Comparison of ENCODE assay signal across 8 mouse cellular contexts in genomic region chr4:45421519-45422260, GRCm38 (mm10). TPM values are rescaled to one million over a fixed set of nuclear protein-coding genes. Genes with fewer than 3 reads are reported as not detected.
DNase-seq lines count a peak whose midpoint lies in the region; ATAC-seq lines count a peak whose summit lies in the region.

No protein-coding gene starts in this region.

- no peaks in the 10 kb centered on the region for H3K27me3 ChIP-seq in liver, embryonic 11.5 days (replicated peaks; ENCODE audit: control insufficient read depth, insufficient read depth, low read length)
- H3K27me3 ChIP-seq in liver, embryonic 12.5 days (replicated peaks): peaks cover 9% of the 10 kb centered on the region
- H3K27me3 ChIP-seq in embryonic facial prominence, embryonic 11.5 days (ENCODE audit: control insufficient read depth, insufficient read depth, low read length): no peaks in the 10 kb centered on the region
- no peaks in the 10 kb centered on the region for H3K27me3 ChIP-seq in forebrain, embryonic 16.5 days (replicated peaks; ENCODE audit: control insufficient read depth, insufficient read depth, low read length)
- H3K27me3 ChIP-seq in limb, embryonic 13.5 days: no peaks in the 10 kb centered on the region; the same call in 1 of the 2 replicates

- H3K4me3 ChIP-seq in liver, embryonic 11.5 days (ENCODE audit: low read depth, low read length): no peak overlapping the region
- no peak overlapping the region for H3K4me3 ChIP-seq in liver, embryonic 12.5 days
- H3K4me3 ChIP-seq in embryonic facial prominence, embryonic 11.5 days (ENCODE audit: low read depth, low read length): no peak overlapping the region
- H3K4me3 ChIP-seq in forebrain, embryonic 16.5 days (replicated peaks; ENCODE audit: low read length): no peak overlapping the region
- H3K4me3 ChIP-seq in limb, embryonic 13.5 days: no peak overlapping the region

- H3K4me2 ChIP-seq in liver, embryonic 11.5 days: no peak overlapping the region
- no peak overlapping the region for H3K4me2 ChIP-seq in liver, embryonic 12.5 days
- no peak overlapping the region for H3K4me2 ChIP-seq in embryonic facial prominence, embryonic 11.5 days (ENCODE audit: low read depth, low read length)
- no peak overlapping the region for H3K4me2 ChIP-seq in forebrain, embryonic 16.5 days (ENCODE audit: low read length)
- H3K4me2 ChIP-seq in limb, embryonic 13.5 days (replicated peaks): no peak overlapping the region

- ATAC-seq in liver, embryonic 11.5 days (replicated peaks; ENCODE audit: low FRiP score): no peak
- ATAC-seq in liver, embryonic 12.5 days: no peak
- no peak for ATAC-seq in embryonic facial prominence, embryonic 11.5 days (replicated peaks; ENCODE audit: insufficient number of reproducible peaks, low FRiP score, low TSS enrichment, low read depth)
- ATAC-seq in forebrain, embryonic 16.5 days: no peak
- ATAC-seq in limb, embryonic 13.5 days (ENCODE audit: low FRiP score, low read depth): no peak

- DNase-seq in liver, embryonic 11.5 days (ENCODE audit: low spot score): no peak
- DNase-seq in embryonic facial prominence, embryonic 11.5 days (ENCODE audit: low spot score): peak; percentile 54
- no peak for DNase-seq in left cerebral cortex, postnatal 25 days (ENCODE audit: low spot score in 2 of 2)
- no peak for DNase-seq in gastrocnemius, postnatal 10 days
- DNase-seq in left cerebral cortex, adult 8-10 months (ENCODE audit: low spot score in 2 of 2): no peak

- H3K9me3 ChIP-seq in liver, embryonic 11.5 days (ENCODE audit: control insufficient read depth, low read length): no peaks in the 10 kb centered on the region
- H3K9me3 ChIP-seq in liver, embryonic 12.5 days (replicated peaks): no peaks in the 10 kb centered on the region
- no peaks in the 10 kb centered on the region for H3K9me3 ChIP-seq in embryonic facial prominence, embryonic 11.5 days (replicated peaks; ENCODE audit: control insufficient read depth, low read length)
- no peaks in the 10 kb centered on the region for H3K9me3 ChIP-seq in forebrain, embryonic 16.5 days (ENCODE audit: control insufficient read depth, low read length)
- no peaks in the 10 kb centered on the region for H3K9me3 ChIP-seq in limb, embryonic 13.5 days

- WGBS in liver, embryonic 11.5 days: 81% methylated on average over 11 of the region's 11 CpGs
- 77% methylated on average over 11 of the region's 11 CpGs for WGBS in liver, embryonic 12.5 days (ENCODE audit: insufficient replicate concordance)
- 68% methylated on average over 11 of the region's 11 CpGs for WGBS in embryonic facial prominence, embryonic 11.5 days
- WGBS in forebrain, embryonic 16.5 days: 59% methylated on average over 11 of the region's 11 CpGs
- WGBS in limb, embryonic 13.5 days: 73% methylated on average over 11 of the region's 11 CpGs

- H3K27ac ChIP-seq in liver, embryonic 11.5 days (ENCODE audit: low read depth, low read length): no peak overlapping the region
- H3K27ac ChIP-seq in liver, embryonic 12.5 days: no peak overlapping the region
- H3K27ac ChIP-seq in embryonic facial prominence, embryonic 11.5 days (replicated peaks; ENCODE audit: low read depth, low read length): no peak overlapping the region; the same call in 1 of the 2 replicates
- peak overlapping the region; percentile 66 for H3K27ac ChIP-seq in forebrain, embryonic 16.5 days (ENCODE audit: low read length)
- H3K27ac ChIP-seq in limb, embryonic 13.5 days: peak overlapping the region; percentile 22; the same call in 1 of the 2 replicates

- no peaks in the 10 kb centered on the region; the same call in 1 of the 2 replicates for H3K36me3 ChIP-seq in liver, embryonic 11.5 days (ENCODE audit: control insufficient read depth, insufficient read depth, low read length)
- H3K36me3 ChIP-seq in liver, embryonic 12.5 days: peaks cover 21% of the 10 kb centered on the region
- H3K36me3 ChIP-seq in embryonic facial prominence, embryonic 11.5 days (replicated peaks; ENCODE audit: control insufficient read depth, insufficient read depth, low read depth, low read length): no peaks in the 10 kb centered on the region
- H3K36me3 ChIP-seq in forebrain, embryonic 16.5 days (ENCODE audit: control insufficient read depth, insufficient read depth): no peaks in the 10 kb centered on the region
- peaks cover 5% of the 10 kb centered on the region; the same call in 1 of the 2 replicates for H3K36me3 ChIP-seq in limb, embryonic 13.5 days

- H3K4me1 ChIP-seq in liver, embryonic 11.5 days (replicated peaks; ENCODE audit: control insufficient read depth, insufficient read depth, low read length): peaks cover 5% of the 10 kb centered on the region
- peaks cover 24% of the 10 kb centered on the region for H3K4me1 ChIP-seq in liver, embryonic 12.5 days
- peaks cover 3% of the 10 kb centered on the region for H3K4me1 ChIP-seq in embryonic facial prominence, embryonic 11.5 days (ENCODE audit: control insufficient read depth, insufficient read depth, low read length)
- peaks cover 43% of the 10 kb centered on the region for H3K4me1 ChIP-seq in forebrain, embryonic 16.5 days (replicated peaks; ENCODE audit: control insufficient read depth, insufficient read depth, low read length)
- H3K4me1 ChIP-seq in limb, embryonic 13.5 days: peaks cover 18% of the 10 kb centered on the region

- intact Hi-C loops in left cerebral cortex, postnatal 25 days (cut with DNase I): no loop called here

- H3K9ac ChIP-seq in liver, embryonic 11.5 days (ENCODE audit: low read depth, low read length): 0 out of 2 replicates have a peak overlapping the region, but pooled peaks have one; percentile 12
- no peak overlapping the region for H3K9ac ChIP-seq in liver, embryonic 12.5 days
- H3K9ac ChIP-seq in embryonic facial prominence, embryonic 11.5 days (replicated peaks; ENCODE audit: low read length): peak overlapping the region; percentile 18; the same call in 1 of the 2 replicates
- peak overlapping the region; percentile 15; the same call in 1 of the 2 replicates for H3K9ac ChIP-seq in forebrain, embryonic 16.5 days (replicated peaks; ENCODE audit: low read depth, low read length)
- peak overlapping the region; percentile 31; the same call in 1 of the 2 replicates for H3K9ac ChIP-seq in limb, embryonic 13.5 days

RNA-seq across cellular contexts. Expression of gene Slc25a51, which starts 13.1 kb away (rescaled TPM):
- 81.6 and 83.1 TPM in 2 replicates for polyA plus RNA-seq in liver, embryonic 11.5 days (2014; fragmentation: Nextera tagmentation; extraction: Ambion mirVana)
- polyA plus RNA-seq in liver, embryonic 12.5 days (2016; fragmentation: Nextera tagmentation; extraction: Ambion mirVana): 81.0 and 81.3 TPM in 2 replicates
- 72.1 and 78.6 TPM in 2 replicates for polyA plus RNA-seq in embryonic facial prominence, embryonic 11.5 days (2014; fragmentation: Nextera tagmentation; extraction: Ambion mirVana)
- 84.5 and 84.7 TPM in 2 replicates for polyA plus RNA-seq in forebrain, embryonic 16.5 days (2015; fragmentation: Nextera tagmentation; extraction: Ambion mirVana)
- 53.9 and 68.1 TPM in 2 replicates for polyA plus RNA-seq in limb, embryonic 13.5 days (2015; fragmentation: Nextera tagmentation; extraction: Ambion mirVana)
- 100 to 1,000 TPM; 118 to 120 TPM for total RNA-seq in left cerebral cortex, postnatal 25 days (2021)
- 10 to 100 TPM; 73.2 to 75.5 TPM for total RNA-seq in gastrocnemius, postnatal 10 days (2021)
- 100 to 1,000 TPM; 108 to 114 (median 111) TPM for total RNA-seq in left cerebral cortex, adult 8-10 months (2022)

Comparison
In these comparisons a context has a peak if more than half of its experiments do, and no peak if none do; other contexts are left out.
1. H3K27ac ChIP-seq: peak in forebrain, embryonic 16.5 days (single experiment) and limb, embryonic 13.5 days (single experiment); none in liver, embryonic 11.5 days (single experiment), liver, embryonic 12.5 days (single experiment) and embryonic facial prominence, embryonic 11.5 days (single experiment).